Mouse (Mus musculus) lung, postnatal 14 days (tissue): ENCODE measurements around the gene Usp6nl.
A peak's percentile ranks its signal among the peaks of the same experiment; 100 is the strongest.

Source experiments
- DNase-seq: peaks from one replicate; pipeline ENCODE4 v3.0.0; 2021

The Usp6nl gene

GRCm38 (mm10) chr2:6378590-6379205, 56.2 kb downstream of the Usp6nl start:
- no peak for DNase-seq

GRCm38 (mm10) chr2:6379731-6380212, 57.3 kb downstream of the Usp6nl start:
- no peak for DNase-seq

- no peak for DNase-seq
Observed at GRCm38 (mm10) chr2:6380401-6380800, 57.9 kb downstream of the Usp6nl start.

GRCm38 (mm10) chr2:6384407-6385146, 62.1 kb downstream of the Usp6nl start:
- no peak for DNase-seq

- DNase-seq = no peak
Observed at GRCm38 (mm10) chr2:6389162-6389561, 66.7 kb downstream of the Usp6nl start.

GRCm38 (mm10) chr2:6391261-6391660, 68.8 kb downstream of the Usp6nl start:
- no peak for DNase-seq

- no peak for DNase-seq
Observed at GRCm38 (mm10) chr2:6391940-6392339, 69.5 kb downstream of the Usp6nl start.

- no peak for DNase-seq
Observed at GRCm38 (mm10) chr2:6395851-6396625, 73.6 kb downstream of the Usp6nl start.

GRCm38 (mm10) chr2:6396626-6397146, 74.2 kb downstream of the Usp6nl start:
- DNase-seq = no peak

- no peak for DNase-seq
Observed at GRCm38 (mm10) chr2:6397166-6397565, 74.7 kb downstream of the Usp6nl start.

GRCm38 (mm10) chr2:6398826-6399225, 76.4 kb downstream of the Usp6nl start:
- no peak for DNase-seq

- DNase-seq = no peak
Observed at GRCm38 (mm10) chr2:6401039-6401438, 78.6 kb downstream of the Usp6nl start.

GRCm38 (mm10) chr2:6403375-6403774, 80.9 kb downstream of the Usp6nl start:
- DNase-seq = no peak

- no peak for DNase-seq
Observed at GRCm38 (mm10) chr2:6403991-6404390, 81.5 kb downstream of the Usp6nl start.

GRCm38 (mm10) chr2:6404627-6405026, 82.2 kb downstream of the Usp6nl start:
- DNase-seq = no peak

GRCm38 (mm10) chr2:6405059-6406033, 82.9 kb downstream of the Usp6nl start:
- peak; percentile 85 for DNase-seq

- no peak for DNase-seq
Observed at GRCm38 (mm10) chr2:6407711-6408110, 85.2 kb downstream of the Usp6nl start.

- DNase-seq = no peak
Observed at GRCm38 (mm10) chr2:6412645-6413044, 90.2 kb downstream of the Usp6nl start.

GRCm38 (mm10) chr2:6413723-6414122, 91.3 kb downstream of the Usp6nl start:
- DNase-seq = no peak

- no peak for DNase-seq
Observed at GRCm38 (mm10) chr2:6414400-6414799, 91.9 kb downstream of the Usp6nl start.

- no peak for DNase-seq
Observed at GRCm38 (mm10) chr2:6417158-6417557, 94.7 kb downstream of the Usp6nl start.
